ENCODE assay signal across 7 mouse cellular contexts in genomic region chr8:123423441-123423840, GRCm38 (mm10). TPM values are rescaled to one million over a fixed set of nuclear protein-coding genes. Genes with fewer than 3 reads are reported as not detected.
DNase-seq lines count a peak whose midpoint lies in the region; ATAC-seq and TF ChIP-seq lines count a peak whose summit lies in the region.

Gene Def8, plus strand, starts transcription at chr8:123423527.

- peaks cover 23 to 24% of the 10 kb centered on the region in 2 experiments for H3K36me3 ChIP-seq in CH12.LX (replicated peaks in 1 of 2; ENCODE audit: control insufficient read depth in 1 of 2, insufficient read depth in 1 of 2, low read length in 1 of 2)
- H3K36me3 ChIP-seq in hindbrain, embryonic 16.5 days (ENCODE audit: control insufficient read depth, insufficient read depth, low read length): peaks cover 23% of the 10 kb centered on the region
- H3K36me3 ChIP-seq in liver, embryonic 11.5 days (ENCODE audit: control insufficient read depth, insufficient read depth, low read length): no peaks in the 10 kb centered on the region

- whole genome bisulfite sequencing in hindbrain, embryonic 16.5 days: 82% methylated on average over 7 of the region's 7 CpGs
- WGBS in liver, embryonic 11.5 days: 74% methylated on average over 7 of the region's 7 CpGs

- H3K9me3 ChIP-seq in CH12.LX (replicated peaks; ENCODE audit: low read length): peaks cover 29% of the 10 kb centered on the region
- H3K9me3 ChIP-seq in hindbrain, embryonic 16.5 days (ENCODE audit: control insufficient read depth, low read length): peaks cover 16% of the 10 kb centered on the region
- peaks cover 21% of the 10 kb centered on the region for H3K9me3 ChIP-seq in liver, embryonic 11.5 days (ENCODE audit: control insufficient read depth, low read length)

- TF ChIP-seq POLR2A in CH12.LX (IDR thresholded peaks at IDR 0.05; ENCODE audit: low read depth, low read length): no peak

- no peak for TF ChIP-seq RAD21 in CH12.LX (IDR thresholded peaks at IDR 0.05; ENCODE audit: low read depth, low read length)

- in situ Hi-C loops in CH12.LX (cut with MboI; ENCODE audit: low pct_ligation_motif_present, low pct_unique_long_range_greater_than_20kb, low sequenced_read_pairs): no loop called here

- peaks cover 0 to 15% of the 10 kb centered on the region in 2 experiments; a peak in 2 of 4 replicates for H3K4me1 ChIP-seq in CH12.LX (ENCODE audit: control insufficient read depth in 1 of 2, insufficient read depth in 2 of 2)
- no peaks in the 10 kb centered on the region for H3K4me1 ChIP-seq in hindbrain, embryonic 16.5 days (ENCODE audit: control insufficient read depth, insufficient read depth, low read depth, low read length)
- peaks cover 4% of the 10 kb centered on the region for H3K4me1 ChIP-seq in liver, embryonic 11.5 days (replicated peaks; ENCODE audit: control insufficient read depth, insufficient read depth, low read length)

- H3K79me2 ChIP-seq in CH12.LX (replicated peaks; ENCODE audit: control insufficient read depth, extremely low read depth, insufficient read depth, poor library complexity, severe bottlenecking): peaks cover 7% of the 10 kb centered on the region

- no peak for DNase-seq in CH12.LX (ENCODE audit: extremely low read depth)
- DNase-seq in ZHBTc4 (ENCODE audit: low read depth, low spot score): peak; percentile 0
- DNase-seq in gastrocnemius, adult 18-20 months (ENCODE audit: low spot score): no peak
- no peak for DNase-seq in liver, embryonic 11.5 days (ENCODE audit: low spot score)
- no peak for DNase-seq in MN1 (ENCODE audit: low spot score)
- DNase-seq in B cell, adult 2 months: no peak

- dilution Hi-C loops in CH12.LX (cut with MboI; ENCODE audit: extremely low pct_ligation_motif_present, extremely low pct_unique_long_range_greater_than_20kb, low sequenced_read_pairs): no loop called here

- TF ChIP-seq CTCF in CH12.LX (conservative IDR thresholded peaks at IDR 0.05 in 1 of 2, IDR thresholded peaks at IDR 0.05 in 1 of 2; ENCODE audit: low read depth in 2 of 2, low read length in 2 of 2): no peak

- ATAC-seq in hindbrain, embryonic 16.5 days: no peak
- ATAC-seq in liver, embryonic 11.5 days (replicated peaks; ENCODE audit: low FRiP score): no peak

- no peak for TF ChIP-seq EP300 in CH12.LX (IDR thresholded peaks at IDR 0.05; ENCODE audit: low read length)

- H3K4me3 ChIP-seq in CH12.LX (replicated peaks in 1 of 3; ENCODE audit: low read depth in 2 of 3, low read length in 2 of 3, poor library complexity in 1 of 3): no peak within 1 kb of the TSS
- peak within 1 kb of the TSS; percentile 12; the same call in 1 of the 2 replicates for H3K4me3 ChIP-seq in hindbrain, embryonic 16.5 days (ENCODE audit: low read length)
- peak within 1 kb of the TSS; percentile 34 for H3K4me3 ChIP-seq in liver, embryonic 11.5 days (ENCODE audit: low read depth, low read length)

- H3K27ac ChIP-seq in CH12.LX (ENCODE audit: insufficient read depth, low read depth): no peak within 1 kb of the TSS
- H3K27ac ChIP-seq in hindbrain, embryonic 16.5 days (ENCODE audit: low read depth, low read length): peak within 1 kb of the TSS; percentile 12; the same call in 1 of the 2 replicates
- no peak within 1 kb of the TSS for H3K27ac ChIP-seq in liver, embryonic 11.5 days (ENCODE audit: low read depth, low read length)

- H3K4me2 ChIP-seq in CH12.LX (ENCODE audit: insufficient read depth, low read depth, poor library complexity, severe bottlenecking): peak within 1 kb of the TSS; percentile 58
- peak within 1 kb of the TSS; percentile 46 for H3K4me2 ChIP-seq in hindbrain, embryonic 16.5 days (ENCODE audit: low read length)
- H3K4me2 ChIP-seq in liver, embryonic 11.5 days: peak within 1 kb of the TSS; percentile 63

- H3K27me3 ChIP-seq in CH12.LX (replicated peaks): no peaks in the 10 kb centered on the region
- no peaks in the 10 kb centered on the region for H3K27me3 ChIP-seq in hindbrain, embryonic 16.5 days (replicated peaks; ENCODE audit: control insufficient read depth, insufficient read depth, low read length)
- no peaks in the 10 kb centered on the region for H3K27me3 ChIP-seq in liver, embryonic 11.5 days (replicated peaks; ENCODE audit: control insufficient read depth, insufficient read depth, low read length)

- no peak within 1 kb of the TSS; the same call in 1 of the 2 replicates for H3K9ac ChIP-seq in CH12.LX (ENCODE audit: insufficient read depth, low read depth)
- H3K9ac ChIP-seq in hindbrain, embryonic 16.5 days (ENCODE audit: low read depth, low read length): no peak within 1 kb of the TSS
- H3K9ac ChIP-seq in liver, embryonic 11.5 days (ENCODE audit: low read depth, low read length): 0 out of 2 replicates have a peak within 1 kb of the TSS, but pooled peaks have one; percentile 14

TF ChIP-seq in CH12.LX, 34 proteins besides CTCF, POLR2A, EP300 and RAD21:
- TF ChIP-seq ZMIZ1 (IDR thresholded peaks at IDR 0.05; ENCODE audit: low read depth, low read length): no peak
- no peak for TF ChIP-seq BHLHE40 (IDR thresholded peaks at IDR 0.05; ENCODE audit: low read depth, low read length)
- no peak for TF ChIP-seq SIN3A (IDR thresholded peaks at IDR 0.05; ENCODE audit: low read length)
- no peak for TF ChIP-seq USF2 (conservative IDR thresholded peaks at IDR 0.05; ENCODE audit: low read depth, low read length)
- no peak for TF ChIP-seq E2F4 (IDR thresholded peaks at IDR 0.05; ENCODE audit: insufficient replicate concordance, low read depth, low read length)
- TF ChIP-seq ETS1 (conservative IDR thresholded peaks at IDR 0.05; ENCODE audit: low read depth, low read length): no peak
- no peak for TF ChIP-seq TBP (conservative IDR thresholded peaks at IDR 0.05; ENCODE audit: low read depth, low read length)
- no peak for TF ChIP-seq ZC3H11A (IDR thresholded peaks at IDR 0.05; ENCODE audit: low read depth, low read length)
- TF ChIP-seq TCF12 (IDR thresholded peaks at IDR 0.05; ENCODE audit: low read depth, low read length): no peak
- TF ChIP-seq IRF4 (IDR thresholded peaks at IDR 0.05; ENCODE audit: low read depth, low read length): no peak
- TF ChIP-seq PAX5 (IDR thresholded peaks at IDR 0.05; ENCODE audit: low read length): no peak
- no peak for TF ChIP-seq GABPA (IDR thresholded peaks at IDR 0.05; ENCODE audit: insufficient replicate concordance, low read depth, low read length)
- TF ChIP-seq ZKSCAN1 (IDR thresholded peaks at IDR 0.05; ENCODE audit: borderline replicate concordance, low read depth, low read length): no peak
- no peak for TF ChIP-seq CHD1 (IDR thresholded peaks at IDR 0.05; ENCODE audit: low read depth, low read length)
- no peak for TF ChIP-seq MYC (IDR thresholded peaks at IDR 0.05; ENCODE audit: low read depth, low read length)
- no peak for TF ChIP-seq POLR2AphosphoS2 (IDR thresholded peaks at IDR 0.05; ENCODE audit: low read depth, low read length)
TF ChIP-seq in CH12.LX: peak in this region for 0.

RNA-seq across cellular contexts. Expression of gene Def8, which starts in this region (rescaled TPM):
- total RNA-seq in CH12.LX (2012; rRNA removed) (19.9 and 20.9 TPM in 2 replicates), CH12.LX (2014; rRNA removed) (16.8 and 17.9 TPM in 2 replicates)
- 22.4 and 23.3 TPM in 2 replicates for polyA plus RNA-seq in CH12.LX (2012; ENCODE audit: insufficient read length, low read depth)
- 10 to 100 TPM; 34.6 to 43.7 TPM for total RNA-seq in gastrocnemius, adult 18-20 months (2021)
- 50.5 and 53.5 TPM in 2 replicates for polyA plus RNA-seq in hindbrain, embryonic 16.5 days (2015; fragmentation: Nextera tagmentation; extraction: Ambion mirVana)
- polyA plus RNA-seq in liver, embryonic 11.5 days (2014; fragmentation: Nextera tagmentation; extraction: Ambion mirVana): 27.0 and 32.7 TPM in 2 replicates

Comparison
In these comparisons a context has a peak if more than half of its experiments do, and no peak if none do; other contexts are left out.
1. H3K4me3 ChIP-seq: peak in hindbrain, embryonic 16.5 days (single experiment) and liver, embryonic 11.5 days (single experiment); none in CH12.LX (0 of 3).
2. Peak in every context shown above with its lines, with median percentiles within 50 percentile points of each other: H3K4me2 ChIP-seq.